Mouse (Mus musculus) midbrain, embryonic 15.5 days (tissue): ENCODE measurements around the gene Vhl. TPM values are rescaled to one million over a fixed set of nuclear protein-coding genes. Genes with fewer than 3 reads are reported as not detected.

Experiments used
- ATAC-seq: fragments of 200-750 bp; cut with Nextera tagmentation; replicated peaks from 2 replicates; pipeline ENCODE4 v1.8.0; 2017; ENCODE audit warnings: moderate TSS enrichment
- H3K27ac ChIP-seq: fragments of 300-500 bp; sonication (generic); 2 replicates; pipeline ENCODE4 v1.5.1; 2015; ENCODE audit warnings: mild to moderate bottlenecking, inconsistent platforms
- H3K27me3 ChIP-seq: fragments of 300-500 bp; sonication (generic); replicated peaks from 2 replicates; pipeline ENCODE4 v1.6.1; 2015; ENCODE audit warnings: inconsistent platforms
- H3K36me3 ChIP-seq: fragments of 300-500 bp; sonication (generic); replicated peaks from 2 replicates; pipeline ENCODE4 v1.6.1; 2015; ENCODE audit warnings: inconsistent platforms
- H3K4me1 ChIP-seq: fragments of 300-500 bp; sonication (generic); 2 replicates; pipeline ENCODE4 v1.6.1; 2015; ENCODE audit warnings: inconsistent platforms
- H3K4me2 ChIP-seq: fragments of 300-500 bp; sonication (generic); 2 replicates; pipeline ENCODE4 v1.6.1; 2015; ENCODE audit warnings: inconsistent platforms, mild to moderate bottlenecking, moderate library complexity
- H3K4me3 ChIP-seq: fragments of 300-500 bp; sonication (generic); 2 replicates; pipeline ENCODE4 v1.5.1; 2015; ENCODE audit warnings: mild to moderate bottlenecking, inconsistent platforms
- H3K9ac ChIP-seq: fragments of 300-500 bp; sonication (generic); 2 replicates; pipeline ENCODE4 v1.6.1; 2015; ENCODE audit warnings: mild to moderate bottlenecking, inconsistent platforms
- H3K9me3 ChIP-seq: fragments of 300-500 bp; sonication (generic); 2 replicates; pipeline ENCODE4 v1.6.1; 2016; ENCODE audit warnings: inconsistent platforms
- WGBS: fragments of 180-500 bp; shearing (Covaris S2); methylation state at CpG from one replicate; pipeline ENCODE4 v1.1.7; 2015; ENCODE audit warnings: mixed read lengths; 5-methylcytosine and 5-hydroxymethylcytosine counted together
- polyA plus RNA-seq: library from polyadenylated mRNA; unstranded; fragments of >200 nt; fragmentation: Nextera tagmentation; extraction: Ambion mirVana; gene quantifications from 2 replicates; pipeline ENCODE4 v1.2.1, GENCODE M21; 2015

The Vhl gene
- polyA plus RNA-seq, 1 experiment from 2014 or later: 75.8 TPM

DNA sequence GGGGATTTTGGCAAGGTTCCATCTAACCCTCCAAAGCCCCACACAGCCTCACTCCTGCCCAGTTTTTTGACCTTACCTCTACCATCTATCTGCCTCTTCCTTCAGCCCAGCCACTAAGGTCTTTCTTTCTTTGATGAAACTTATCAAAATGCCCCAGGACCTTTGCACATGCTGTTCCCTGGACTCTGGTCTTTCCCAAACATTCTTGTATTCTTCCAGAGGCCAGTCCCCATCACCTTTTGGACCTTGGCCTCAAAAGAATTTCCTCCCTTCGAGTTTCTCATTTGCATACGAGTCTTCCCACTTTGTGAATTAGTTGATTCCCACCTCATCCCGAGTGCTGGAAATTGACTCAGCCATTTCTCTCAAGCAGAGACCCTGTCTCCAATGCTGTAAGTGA is 31.7 kb downstream of the Vhl start:
- H3K27ac ChIP-seq: no peak overlapping the region
- WGBS: 93% methylated on average over 3 of the region's 3 CpGs
- no peak overlapping the region for H3K4me3 ChIP-seq
- H3K4me2 ChIP-seq: no peak overlapping the region
- H3K36me3 ChIP-seq: no peaks in the 10 kb centered on the region
- H3K9me3 ChIP-seq: no peaks in the 10 kb centered on the region
- ATAC-seq: no peak
- H3K9ac ChIP-seq: no peak overlapping the region
- H3K4me1 ChIP-seq: no peaks in the 10 kb centered on the region
- no peaks in the 10 kb centered on the region for H3K27me3 ChIP-seq

DNA sequence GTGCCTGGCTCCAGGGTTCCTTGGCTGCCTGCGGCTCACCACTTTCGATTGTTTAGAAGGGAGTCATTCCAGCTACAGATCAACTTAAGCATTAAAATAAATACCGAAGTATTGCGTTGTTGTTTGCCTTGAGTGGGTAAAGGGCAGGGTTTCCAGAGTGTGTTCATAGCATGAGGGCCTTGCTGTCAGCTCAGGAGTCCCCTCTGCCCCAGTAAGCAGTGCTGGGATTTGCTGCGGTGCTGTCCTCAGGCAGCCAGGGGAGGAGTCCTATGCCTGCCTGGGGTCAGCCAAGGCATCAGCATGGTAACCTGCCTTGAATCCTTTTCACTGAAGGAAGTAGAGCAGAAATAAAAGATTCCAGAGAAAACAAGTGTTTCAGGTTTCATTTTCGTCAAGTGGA is 33.1 kb downstream of the Vhl start:
- Histone ChIP-seq H3K36me3 (no peaks in the 10 kb centered on the region), H3K27ac (no peak overlapping the region)
- 80% methylated on average over 6 of the region's 6 CpGs for WGBS

DNA sequence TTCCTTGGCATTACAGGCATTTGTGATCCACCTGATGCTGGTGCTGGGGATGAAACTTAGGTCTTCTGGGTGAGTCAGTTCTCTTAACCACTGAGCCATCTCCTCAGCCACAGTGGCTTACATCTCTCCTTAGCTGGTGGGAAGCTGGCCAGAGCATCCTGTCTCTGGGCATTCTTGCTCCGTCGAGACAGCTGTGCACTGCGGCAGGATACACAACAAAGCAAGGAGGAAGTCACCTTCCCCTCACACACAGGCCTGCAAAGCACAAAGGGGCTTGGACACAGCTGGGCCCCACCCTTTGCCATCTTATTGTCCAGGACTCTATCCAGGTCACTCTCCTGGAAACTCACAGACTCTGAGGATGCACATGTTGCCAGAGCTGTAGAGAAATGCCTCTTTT is 34.5 kb downstream of the Vhl start:
- Histone ChIP-seq H3K27ac (no peak overlapping the region), H3K36me3 (no peaks in the 10 kb centered on the region), H3K4me3 (no peak overlapping the region), H3K4me1 (no peaks in the 10 kb centered on the region), H3K27me3 (no peaks in the 10 kb centered on the region), H3K9me3 (0 out of 2 replicates have a peak, but pooled peaks cover 3% of the 10 kb centered on the region), H3K4me2 (no peak overlapping the region), H3K9ac (no peak overlapping the region)
- no peak for ATAC-seq
- 70% methylated on average over 3 of the region's 3 CpGs for WGBS

More for the DNA sequence above, 33.1 kb downstream of the Vhl start:
- Histone ChIP-seq H3K9ac (no peak overlapping the region), H3K9me3 (no peaks in the 10 kb centered on the region), H3K4me3 (no peak overlapping the region), H3K27me3 (no peaks in the 10 kb centered on the region), H3K4me1 (no peaks in the 10 kb centered on the region), H3K4me2 (no peak overlapping the region)
- no peak for ATAC-seq

DNA sequence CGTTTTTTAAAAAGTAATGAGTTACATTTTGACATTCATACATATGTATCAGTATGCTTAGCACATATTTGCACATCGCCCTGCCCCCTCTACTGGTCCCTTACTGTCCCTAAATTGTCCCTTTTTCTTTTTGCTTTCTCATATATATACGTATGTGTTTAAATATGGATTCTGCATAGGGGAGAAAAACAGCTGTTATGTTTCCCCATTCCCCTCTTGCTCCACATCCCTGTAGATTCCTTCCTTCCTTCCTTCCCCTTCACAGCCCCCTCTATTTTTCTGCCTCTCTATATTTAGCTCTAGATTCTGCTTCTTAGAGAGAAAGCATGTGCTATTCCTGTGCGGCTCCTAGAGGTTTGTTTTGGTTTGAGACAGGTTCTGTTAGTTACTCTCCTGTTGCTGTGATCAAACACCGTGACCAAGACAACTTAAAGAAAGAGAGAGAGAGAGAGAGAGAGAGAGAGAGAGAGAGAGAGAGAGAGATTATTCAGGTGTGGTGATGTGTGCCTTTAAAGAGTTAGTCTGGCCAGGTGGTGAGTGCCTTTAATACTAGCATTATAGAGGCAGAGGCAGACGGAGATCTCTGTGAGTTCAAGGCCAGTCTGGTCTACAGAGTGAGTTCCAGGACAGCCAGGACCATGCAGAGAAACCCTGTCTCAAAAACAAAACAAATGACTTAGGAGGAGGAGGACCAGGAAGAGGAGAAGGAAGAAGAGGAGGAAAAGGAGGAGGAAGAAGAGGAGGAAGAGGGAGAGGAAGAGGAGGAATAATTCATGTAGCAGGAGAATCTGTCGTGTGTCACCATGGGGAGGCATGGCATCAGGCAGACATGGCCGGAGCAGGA is 36.1 kb downstream of the Vhl start:
- Histone ChIP-seq H3K4me2 (no peak overlapping the region), H3K27me3 (no peaks in the 10 kb centered on the region), H3K4me3 (no peak overlapping the region), H3K9me3 (0 out of 2 replicates have a peak, but pooled peaks cover 3% of the 10 kb centered on the region), H3K4me1 (no peaks in the 10 kb centered on the region), H3K27ac (no peak overlapping the region), H3K9ac (no peak overlapping the region), H3K36me3 (no peaks in the 10 kb centered on the region)
- 72% methylated on average over 8 of the region's 8 CpGs for WGBS
- no peak for ATAC-seq

DNA sequence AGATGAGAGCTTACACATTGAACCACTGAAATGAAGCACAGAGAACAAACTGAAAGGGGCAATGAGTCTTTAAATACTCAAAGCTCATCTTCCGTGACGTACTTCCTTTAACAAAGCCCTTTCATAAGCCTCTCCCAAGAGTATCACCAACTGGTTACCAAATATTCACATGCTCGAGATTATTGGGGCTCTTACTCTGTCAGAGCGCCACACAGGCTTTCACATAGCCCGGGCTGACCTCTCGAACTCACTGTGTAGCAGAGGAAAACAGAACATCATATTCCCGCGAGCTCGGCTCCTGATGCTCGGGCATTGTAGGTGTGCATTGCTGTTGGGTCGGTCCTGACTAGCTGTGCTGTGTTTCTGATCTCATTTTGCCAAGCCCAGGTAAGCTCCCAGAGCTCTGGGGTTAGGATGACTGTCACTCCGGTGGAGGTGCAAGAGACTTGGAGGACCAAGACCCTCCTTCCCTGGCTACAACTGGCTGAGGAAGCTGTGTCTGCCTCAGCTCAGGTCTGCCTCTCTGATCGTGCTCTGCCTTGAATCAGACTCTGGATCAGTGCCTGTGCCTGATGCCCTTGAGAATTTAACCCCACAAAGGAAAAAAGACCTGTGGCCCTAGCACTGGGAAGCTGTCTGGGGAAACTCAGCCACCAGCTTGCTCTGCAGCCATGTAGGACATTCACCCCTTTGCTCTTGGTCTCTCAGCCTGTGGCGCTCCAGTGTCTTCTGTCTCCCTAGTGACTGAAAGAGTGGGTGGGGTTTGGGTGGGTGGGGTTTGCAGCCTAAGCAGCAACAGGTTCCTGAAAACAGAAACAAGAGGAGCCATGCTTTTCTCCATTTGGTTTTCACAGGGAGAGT is 37.0 kb downstream of the Vhl start:
- H3K9me3 ChIP-seq: 0 out of 2 replicates have a peak, but pooled peaks cover 3% of the 10 kb centered on the region
- no peaks in the 10 kb centered on the region for H3K27me3 ChIP-seq
- ATAC-seq: no peak
- H3K27ac ChIP-seq: no peak overlapping the region
- no peaks in the 10 kb centered on the region for H3K36me3 ChIP-seq
- 70% methylated on average over 14 of the region's 14 CpGs for WGBS
- H3K4me1 ChIP-seq: no peaks in the 10 kb centered on the region
- H3K9ac ChIP-seq: no peak overlapping the region
- no peak overlapping the region for H3K4me3 ChIP-seq
- no peak overlapping the region for H3K4me2 ChIP-seq

DNA sequence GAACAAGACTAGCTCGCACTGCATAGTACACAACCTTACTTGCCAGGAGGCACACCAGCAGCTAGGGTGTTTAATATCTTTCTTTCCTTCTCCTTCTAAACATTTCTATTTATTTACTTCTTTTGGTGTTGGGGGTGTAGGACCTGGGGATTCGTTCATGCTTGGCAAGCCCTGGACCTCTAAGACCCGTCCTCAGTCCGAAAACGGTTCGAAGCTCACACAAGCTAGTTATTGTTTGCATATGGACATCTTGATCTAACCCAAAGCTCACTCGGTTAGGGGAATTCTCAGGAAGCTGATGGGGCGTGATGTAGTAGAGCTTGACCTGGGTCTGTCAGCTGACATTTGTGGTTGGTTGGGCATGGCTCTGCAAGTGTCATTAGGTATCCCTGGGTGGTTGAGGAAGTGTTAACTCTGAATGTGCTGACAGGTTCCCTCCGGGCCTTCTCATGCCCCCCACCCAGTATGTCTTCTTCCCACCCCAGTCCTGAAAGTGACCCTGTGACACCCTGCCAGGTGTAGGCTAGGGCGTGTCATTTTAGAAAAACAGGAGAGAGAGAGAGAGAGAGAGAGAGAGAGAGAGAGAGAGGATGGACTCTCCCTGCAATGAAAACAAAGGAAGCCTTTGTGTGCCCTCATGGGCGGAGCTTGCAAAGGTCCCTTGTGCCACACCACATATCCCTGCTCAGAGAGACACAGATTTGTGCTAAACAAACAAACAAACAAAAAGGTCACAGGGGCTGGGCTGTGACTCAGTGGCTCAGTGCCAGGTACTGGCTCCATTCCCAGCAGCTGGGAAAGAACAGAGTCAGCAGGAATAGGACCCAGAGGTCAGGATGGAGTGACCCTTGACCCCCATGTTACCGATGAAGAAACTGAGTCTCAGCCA is 37.8 kb downstream of the Vhl start:
- Histone ChIP-seq H3K9me3 (0 out of 2 replicates have a peak, but pooled peaks cover 3% of the 10 kb centered on the region), H3K27ac (no peak overlapping the region), H3K4me3 (no peak overlapping the region), H3K36me3 (no peaks in the 10 kb centered on the region), H3K27me3 (no peaks in the 10 kb centered on the region), H3K4me2 (no peak overlapping the region), H3K4me1 (no peaks in the 10 kb centered on the region), H3K9ac (no peak overlapping the region)
- ATAC-seq: no peak
- 69% methylated on average over 12 of the region's 12 CpGs for WGBS

DNA sequence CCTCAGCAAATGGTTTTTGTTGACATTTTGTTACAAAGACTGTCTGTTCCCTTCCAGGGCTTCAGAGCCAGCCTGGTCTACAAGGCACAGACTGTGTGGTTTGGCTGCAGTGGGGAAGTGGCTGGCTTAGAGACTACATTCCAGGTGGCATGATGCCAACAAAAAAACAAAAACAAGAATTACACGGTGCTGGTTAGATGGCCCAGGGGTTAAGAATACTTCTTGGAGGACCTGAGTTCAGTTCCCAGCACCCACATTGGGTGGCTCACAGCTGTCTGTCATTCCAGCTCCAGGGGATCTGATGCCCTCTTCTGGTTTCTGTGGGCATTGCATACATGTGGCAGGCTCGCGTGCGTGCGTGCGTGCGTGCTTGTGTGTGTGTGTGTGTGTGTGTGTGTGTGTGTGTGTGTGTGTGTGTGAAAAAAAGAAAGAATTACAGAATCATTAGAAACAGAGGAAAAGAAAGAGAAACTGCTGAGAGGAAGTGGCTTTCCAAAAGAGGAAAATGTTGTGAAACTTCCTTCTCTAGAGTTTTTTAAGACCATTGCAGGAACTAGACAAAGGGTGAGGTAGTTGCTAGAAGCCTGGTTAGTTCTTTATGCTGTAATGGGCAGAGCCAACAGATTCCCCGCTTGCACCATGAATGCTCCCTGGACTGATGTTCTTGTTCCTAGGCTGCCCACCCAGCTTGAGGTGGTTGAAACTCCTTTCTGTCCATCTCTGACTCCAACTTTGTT is 39.4 kb downstream of the Vhl start:
- H3K4me3 ChIP-seq: no peak overlapping the region
- H3K4me1 ChIP-seq: no peaks in the 10 kb centered on the region
- H3K27ac ChIP-seq: no peak overlapping the region
- H3K9me3 ChIP-seq: 0 out of 2 replicates have a peak, but pooled peaks cover 3% of the 10 kb centered on the region
- no peaks in the 10 kb centered on the region for H3K27me3 ChIP-seq
- H3K36me3 ChIP-seq: no peaks in the 10 kb centered on the region
- ATAC-seq: no peak
- 92% methylated on average over 8 of the region's 8 CpGs for WGBS
- no peak overlapping the region for H3K9ac ChIP-seq
- no peak overlapping the region for H3K4me2 ChIP-seq

DNA sequence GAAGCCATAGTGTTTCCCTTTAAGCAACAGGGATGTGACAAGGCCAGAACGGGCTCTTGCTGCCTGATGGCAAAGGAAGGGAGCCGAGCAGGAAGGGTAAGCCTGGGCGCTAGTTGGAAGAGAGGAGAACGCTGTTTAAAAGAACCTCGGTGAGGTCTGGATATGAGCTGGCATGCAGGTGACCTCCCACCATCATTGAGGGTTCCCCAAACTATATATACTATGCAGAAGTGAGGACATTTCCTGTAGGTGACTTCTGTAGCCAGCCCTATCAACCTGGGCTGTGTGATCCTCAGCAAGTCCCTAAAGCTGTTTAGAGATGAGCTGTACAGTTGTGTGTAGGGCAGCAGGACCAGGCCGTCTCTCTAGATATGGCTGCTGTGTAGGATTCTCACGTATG is 40.5 kb downstream of the Vhl start:
- WGBS: 92% methylated on average over 7 of the region's 7 CpGs
- no peak for ATAC-seq
- H3K9ac ChIP-seq: no peak overlapping the region

DNA sequence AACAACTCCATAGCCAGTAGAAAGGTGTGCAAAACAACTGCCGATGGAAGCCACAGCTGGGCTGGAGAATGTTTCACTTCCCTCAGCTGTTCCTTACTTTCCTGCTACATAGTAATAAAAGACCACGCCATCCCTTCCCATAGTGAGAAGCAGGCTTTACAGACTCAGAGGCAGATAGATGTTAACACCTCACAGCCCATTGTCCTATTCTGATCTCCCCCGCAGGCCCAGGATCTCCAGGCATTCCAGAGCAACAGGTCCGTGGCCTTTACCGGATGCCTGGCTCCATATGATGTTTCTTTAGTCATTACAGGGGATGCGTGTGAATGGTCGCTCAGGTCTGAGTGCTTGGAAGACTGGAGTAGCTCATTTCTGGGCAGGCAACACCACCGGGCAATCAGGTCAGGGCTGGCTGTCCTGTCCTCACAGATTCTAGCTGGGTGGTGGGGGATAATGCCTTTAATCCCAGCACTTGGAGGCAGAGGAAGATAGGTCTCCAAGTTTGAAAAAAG is 43.9 kb downstream of the Vhl start:
- H3K4me2 ChIP-seq: no peak overlapping the region
- WGBS: 60% methylated on average over 8 of the region's 8 CpGs
- no peak overlapping the region for H3K27ac ChIP-seq
- no peak overlapping the region for H3K4me3 ChIP-seq
- H3K9me3 ChIP-seq: 0 out of 2 replicates have a peak, but pooled peaks cover 3% of the 10 kb centered on the region
- no peaks in the 10 kb centered on the region for H3K36me3 ChIP-seq
- ATAC-seq: no peak
- no peaks in the 10 kb centered on the region for H3K27me3 ChIP-seq
- H3K4me1 ChIP-seq: no peaks in the 10 kb centered on the region
- no peak overlapping the region for H3K9ac ChIP-seq

More for the DNA sequence above, 40.5 kb downstream of the Vhl start:
- Histone ChIP-seq H3K4me3 (no peak overlapping the region), H3K27me3 (no peaks in the 10 kb centered on the region), H3K4me2 (no peak overlapping the region), H3K36me3 (no peaks in the 10 kb centered on the region), H3K27ac (no peak overlapping the region), H3K9me3 (0 out of 2 replicates have a peak, but pooled peaks cover 3% of the 10 kb centered on the region), H3K4me1 (no peaks in the 10 kb centered on the region)

DNA sequence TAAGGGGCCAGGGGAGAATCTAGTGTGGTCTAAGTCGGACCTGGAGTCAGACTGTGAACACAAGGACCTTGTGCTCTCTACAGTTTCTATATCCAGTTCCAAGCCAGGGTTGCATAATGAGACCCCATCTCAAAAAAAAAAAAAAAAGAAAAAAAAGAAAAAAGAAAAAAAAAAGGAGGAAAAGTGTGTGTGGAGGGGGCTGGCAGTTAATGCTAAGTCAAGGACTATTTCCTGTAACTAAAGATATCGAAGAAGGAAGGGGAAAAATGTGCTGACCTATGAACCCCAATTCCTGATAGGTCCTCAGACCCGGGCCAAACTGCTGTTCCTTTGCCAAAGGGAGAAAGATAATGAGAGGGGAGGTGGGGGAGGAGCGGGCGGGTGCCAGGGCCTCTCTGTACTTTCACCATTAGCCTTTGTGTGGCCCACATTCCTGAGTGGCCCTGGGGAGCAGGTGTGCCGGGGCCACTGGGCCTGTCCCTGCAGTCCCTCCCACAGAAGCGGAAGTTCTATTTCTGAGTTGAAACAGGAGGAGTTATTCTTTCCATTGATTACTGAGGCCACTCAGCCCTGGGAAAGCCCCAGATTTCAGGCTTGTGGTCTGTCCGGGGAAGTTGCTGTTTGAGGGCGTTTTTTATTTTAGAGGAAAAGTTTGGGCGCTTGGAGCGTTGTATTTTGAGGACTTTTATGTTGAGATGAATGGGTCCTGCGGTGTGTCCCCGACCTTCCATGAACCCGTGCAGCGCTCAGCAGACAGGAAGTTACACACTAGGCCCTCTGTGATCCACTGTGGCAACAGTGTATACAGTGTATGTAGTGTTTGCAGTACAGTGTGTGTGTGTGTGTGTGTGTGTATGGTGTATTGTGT is 44.8 kb downstream of the Vhl start:
- Histone ChIP-seq H3K9ac (no peak overlapping the region), H3K4me2 (no peak overlapping the region), H3K36me3 (no peaks in the 10 kb centered on the region), H3K4me1 (no peaks in the 10 kb centered on the region), H3K9me3 (no peaks in the 10 kb centered on the region), H3K4me3 (no peak overlapping the region), H3K27me3 (no peaks in the 10 kb centered on the region), H3K27ac (no peak overlapping the region)
- 45% methylated on average over 15 of the region's 15 CpGs for WGBS
- no peak for ATAC-seq
